Mouse (Mus musculus) kidney, postnatal 10 days (tissue): ENCODE measurements at regions not wholly inside any gene's neighbourhood (a gene's known extent, or its start where the extent isn't known, plus 50 kb on each side); places are given as distances from the start of the nearest gene placed in this dataset.

Experiments used
- DNase-seq: peaks from one replicate; pipeline ENCODE4 v3.0.0; 2021; ENCODE audit warnings: mixed read lengths

DNA sequence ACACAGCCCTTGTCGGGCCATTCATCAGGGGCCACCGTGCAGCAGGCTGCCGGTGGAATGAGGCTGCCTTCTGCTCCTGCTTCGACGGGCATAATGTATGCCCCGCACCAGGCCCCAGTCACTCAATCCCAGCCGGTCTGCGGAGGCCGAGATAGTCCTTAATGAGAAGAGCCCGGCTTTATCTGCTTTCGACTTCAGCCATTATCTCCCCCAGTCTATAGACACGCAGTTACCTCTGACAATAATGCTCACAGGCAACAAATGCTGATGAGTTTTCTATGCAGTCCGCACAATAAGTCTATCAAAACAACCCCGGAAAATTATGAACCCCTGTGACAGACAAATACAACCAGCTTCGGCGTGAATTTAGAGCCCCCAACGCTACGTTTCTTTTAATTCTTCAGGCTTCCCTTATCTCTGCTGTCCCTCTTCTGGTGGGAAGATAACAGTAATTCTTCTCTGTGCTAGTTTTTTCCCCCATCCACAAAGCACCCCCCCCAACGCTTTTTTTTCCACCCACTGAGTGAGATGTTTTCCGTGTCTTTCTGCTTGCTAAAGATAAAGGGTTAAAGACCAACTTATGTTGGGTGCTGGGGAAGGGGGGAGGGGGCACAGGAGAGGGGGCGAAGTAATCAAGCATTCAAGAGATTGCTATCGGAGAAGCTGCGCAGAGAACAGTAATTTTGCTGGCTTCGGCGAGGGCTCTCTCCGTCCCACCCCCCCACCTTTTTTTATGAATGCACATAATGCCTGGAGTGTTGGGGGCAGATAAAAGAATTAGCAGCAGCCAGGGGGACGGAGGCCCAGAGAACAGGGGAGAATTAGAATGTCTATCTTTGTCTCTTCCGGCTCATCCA is 117.8 kb downstream of the Mrm1 start:
- DNase-seq = no peak

DNA sequence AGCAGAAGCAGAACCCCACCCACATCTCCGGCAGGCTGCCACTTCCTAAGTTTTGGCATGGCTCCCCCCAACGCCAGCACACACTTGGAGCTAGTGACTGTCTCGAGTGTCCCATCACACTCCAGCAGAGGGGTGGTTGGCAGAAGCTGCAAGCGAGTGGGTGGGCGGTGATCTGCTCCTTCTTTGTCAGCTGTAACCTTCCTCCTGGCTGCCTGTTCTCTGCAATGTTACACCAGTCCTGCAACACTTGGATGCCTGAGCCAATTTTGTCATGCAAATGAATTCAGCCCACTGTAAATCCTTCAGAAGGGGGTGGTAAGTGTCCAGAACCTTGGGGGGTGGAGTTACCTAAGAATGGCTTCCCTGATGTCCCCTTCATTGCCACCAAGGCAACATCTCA is 121.8 kb downstream of the Mrm1 start:
- no peak for DNase-seq

DNA sequence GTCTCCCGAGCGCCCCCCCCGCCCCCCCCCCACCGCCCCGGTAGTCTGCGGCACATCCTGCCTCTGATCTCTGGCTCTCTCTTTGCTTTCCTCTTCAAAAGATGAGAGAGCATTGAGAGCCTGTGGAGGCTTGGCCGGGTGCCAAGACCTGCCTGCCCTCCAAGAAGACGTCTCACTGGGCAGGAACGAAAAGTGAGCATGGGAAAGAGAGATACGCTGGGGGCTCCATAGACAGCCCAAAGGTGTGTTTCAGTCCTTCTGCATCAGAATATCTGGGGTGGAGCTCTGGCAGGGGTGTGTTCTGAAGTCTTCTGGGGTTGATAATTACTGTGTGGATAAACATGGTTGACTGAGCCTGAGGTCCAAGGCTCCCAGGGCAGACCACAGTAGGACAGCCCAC is 126.7 kb downstream of the Mrm1 start:
- peak; percentile 22 for DNase-seq

DNA sequence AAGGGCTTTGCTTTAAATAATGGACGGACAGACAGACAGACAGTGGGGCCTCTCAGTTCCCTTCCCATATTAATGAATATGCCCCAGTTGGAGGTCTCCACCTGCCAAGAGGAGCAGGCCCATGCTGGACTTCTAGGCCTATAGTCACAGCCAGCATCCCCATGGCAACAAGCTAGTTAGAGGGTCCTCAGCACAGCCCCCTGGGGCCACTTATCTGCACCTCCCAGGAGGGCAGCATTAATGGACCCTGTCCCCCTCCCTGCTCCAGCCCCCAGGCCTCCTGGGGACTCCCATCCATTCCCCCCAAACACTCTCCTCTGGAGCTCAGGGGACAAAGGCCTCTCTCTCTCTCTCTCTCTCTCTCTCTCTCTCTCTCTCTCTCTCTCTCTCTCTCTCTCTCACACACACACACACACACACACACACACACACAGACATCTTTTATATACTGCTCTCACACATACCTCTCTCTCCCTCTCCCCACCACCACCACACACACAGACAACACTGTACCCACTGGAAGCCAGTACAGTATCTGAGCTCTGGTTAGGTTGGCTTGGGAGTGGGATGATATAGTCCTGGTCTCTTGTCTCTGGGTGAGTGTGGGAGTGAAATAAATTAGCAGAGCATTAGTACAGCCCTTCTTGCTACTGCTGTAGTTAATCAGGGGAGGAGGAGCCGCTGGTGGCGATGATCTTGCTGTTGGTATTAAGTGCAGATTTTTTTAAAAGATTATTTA is 127.7 kb downstream of the Mrm1 start:
- DNase-seq = no peak

DNA sequence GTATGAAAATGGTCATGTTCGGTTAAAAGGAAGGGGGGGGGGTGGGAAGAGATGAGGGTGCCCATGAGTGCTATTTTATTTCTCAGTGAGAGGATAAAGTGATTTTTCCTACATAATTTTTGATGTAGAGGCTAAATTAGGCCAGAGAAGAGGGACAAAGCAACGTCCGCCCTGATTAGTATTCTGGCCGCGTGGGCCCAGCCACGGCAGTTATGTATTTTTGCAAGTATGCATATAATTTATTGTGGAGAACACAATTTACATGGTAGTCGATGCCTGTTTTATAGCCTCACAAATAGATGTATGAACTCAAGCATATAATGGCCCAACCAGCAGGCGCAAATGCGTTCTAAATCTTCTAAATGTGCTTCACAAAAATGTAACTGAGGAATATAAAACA is 132.8 kb downstream of the Mrm1 start:
- DNase-seq = no peak

DNA sequence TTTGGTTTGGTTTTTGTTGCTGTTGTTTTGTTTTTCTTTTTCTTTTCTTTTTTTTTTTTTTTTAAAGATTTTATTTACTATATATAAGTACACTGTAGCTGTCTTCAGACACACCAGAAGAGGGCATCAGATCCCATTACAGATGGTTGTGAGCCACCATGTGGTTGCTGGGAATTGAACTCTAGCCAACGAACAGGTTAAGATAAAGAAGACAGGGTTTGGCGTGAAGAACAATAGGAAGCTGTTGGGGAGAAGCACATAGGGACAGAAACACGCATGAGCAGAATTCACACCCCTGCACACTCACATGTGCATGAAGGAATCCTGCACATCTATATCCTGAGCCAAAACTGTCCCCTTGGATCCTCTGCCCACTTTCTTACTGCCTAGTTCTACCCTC is 135.0 kb downstream of the Mrm1 start:
- no peak for DNase-seq

- no peak for DNase-seq
Observed at GRCm38 (mm10) chr11:84682931-84683330, 136.4 kb downstream of the Mrm1 start.

- DNase-seq = no peak
Observed at GRCm38 (mm10) chr11:84676377-84677078, 142.8 kb downstream of the Mrm1 start.

DNA sequence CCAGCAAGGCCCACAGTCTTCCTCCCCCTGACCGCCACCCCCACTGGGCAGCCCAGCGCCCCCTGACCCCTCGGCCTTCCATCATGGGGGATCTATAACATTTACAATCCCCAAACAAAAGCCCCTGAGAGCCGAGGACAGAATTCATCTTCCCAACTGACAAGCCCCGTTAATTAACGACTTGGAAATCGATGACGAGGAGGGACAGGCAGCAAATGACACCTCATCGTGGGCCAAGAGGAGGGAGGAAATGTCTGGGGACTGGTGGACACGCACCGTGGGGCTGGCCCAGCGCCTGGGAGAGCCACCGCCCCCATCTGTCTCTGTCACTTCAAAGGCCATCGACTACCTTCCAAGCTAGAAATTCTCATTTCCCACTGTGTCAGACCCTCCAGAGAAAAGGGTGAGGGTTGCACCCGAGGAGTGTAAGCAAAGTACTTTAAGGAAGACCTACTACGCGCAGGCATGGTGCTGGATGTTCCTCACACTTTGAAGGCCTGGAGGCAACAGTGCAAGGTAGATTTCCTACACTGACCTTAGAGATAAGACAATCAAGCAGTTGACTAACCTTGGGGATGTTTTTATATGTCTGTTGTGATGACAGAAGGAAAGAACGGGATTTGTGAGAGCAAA is 146.4 kb downstream of the Mrm1 start:
- DNase-seq = no peak

DNA sequence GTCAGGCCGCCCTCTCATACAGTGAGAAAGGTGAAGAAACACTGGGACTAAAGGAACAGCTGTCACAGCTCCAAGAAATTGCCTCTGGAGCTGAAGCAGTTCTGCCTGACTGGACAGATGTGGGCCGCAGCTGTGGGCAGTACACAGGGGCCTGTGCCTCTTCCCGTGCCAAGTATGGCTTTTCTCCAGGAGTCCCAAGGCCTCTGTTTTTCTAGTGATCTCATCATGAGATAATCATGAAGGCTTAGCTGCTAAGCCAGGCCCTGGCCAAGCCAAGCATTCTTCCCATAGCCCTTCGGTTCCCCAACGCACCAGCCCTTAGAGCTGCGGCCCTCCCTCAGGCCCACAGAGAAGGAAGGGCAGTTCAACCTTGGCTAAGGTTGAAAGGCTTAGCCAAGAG is 146.2 kb upstream of the Lhx1 start:
- DNase-seq = no peak

DNA sequence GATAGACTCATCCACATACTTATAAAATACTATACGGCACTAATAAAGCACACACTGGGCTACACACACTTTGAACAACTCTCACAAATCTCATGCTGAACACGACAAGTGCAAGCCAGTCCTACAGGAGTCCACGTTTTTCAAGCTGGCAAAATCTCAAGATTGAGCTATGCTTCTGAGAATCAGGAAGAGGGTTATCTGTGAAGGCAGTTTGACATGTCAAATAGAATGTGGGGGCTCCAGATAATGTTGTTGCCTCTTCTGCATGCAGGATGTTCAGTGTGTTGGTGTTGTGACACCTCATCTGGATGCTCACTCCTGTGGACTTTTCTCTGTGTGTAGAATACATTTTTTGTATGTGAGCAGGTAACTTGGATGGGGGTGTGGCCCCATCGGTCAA is 142.4 kb upstream of the Lhx1 start:
- DNase-seq = no peak

GRCm38 (mm10) chr11:84664258-84664657 is 138.9 kb upstream of the Lhx1 start:
- no peak for DNase-seq

- DNase-seq = peak; percentile 87
Observed at GRCm38 (mm10) chr11:84661981-84662380, 136.6 kb upstream of the Lhx1 start.

DNA sequence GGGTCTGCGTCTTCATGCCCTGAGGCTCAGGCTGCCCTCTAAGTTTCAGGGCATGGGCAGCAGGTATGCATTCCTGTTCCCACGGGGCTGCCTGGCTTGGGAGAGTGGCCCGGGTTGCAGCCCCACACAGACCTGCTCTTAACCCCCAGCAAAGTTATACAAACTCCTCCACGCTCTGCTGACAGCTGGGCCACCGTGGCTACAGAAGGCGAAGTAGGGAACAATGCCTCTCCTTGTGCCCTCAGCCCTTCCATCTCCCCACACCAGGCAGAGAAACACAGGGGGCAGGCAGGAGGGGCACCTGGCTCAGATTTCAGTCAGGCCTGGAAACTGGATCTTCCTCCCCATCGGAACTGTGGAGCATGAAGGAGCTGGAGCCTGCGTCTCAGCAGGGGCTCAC is 135.5 kb upstream of the Lhx1 start:
- DNase-seq = no peak

GRCm38 (mm10) chr11:84659370-84659937 is 134.1 kb upstream of the Lhx1 start:
- DNase-seq = no peak

DNA sequence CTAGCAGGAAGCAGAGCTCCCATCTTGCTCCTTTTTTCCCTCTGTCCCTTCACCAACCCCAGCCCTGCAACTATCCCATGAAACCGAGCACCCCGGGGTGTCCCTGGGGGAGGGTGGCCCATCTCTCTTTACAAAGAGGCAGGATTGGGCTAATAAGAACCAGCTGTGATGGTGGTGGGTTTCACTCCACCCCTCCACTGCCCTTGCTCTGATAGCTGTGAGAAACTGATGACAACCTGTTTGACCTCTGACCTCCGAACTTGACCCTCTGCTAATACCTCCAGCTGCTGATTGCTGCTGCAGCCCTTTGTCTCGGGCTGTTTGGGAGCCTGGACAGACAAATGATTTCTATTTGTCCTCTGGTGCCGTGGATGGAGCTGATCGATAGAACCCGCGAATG is 128.1 kb upstream of the Lhx1 start:
- no peak for DNase-seq

GRCm38 (mm10) chr11:84648899-84649298 is 123.6 kb upstream of the Lhx1 start:
- DNase-seq = no peak

GRCm38 (mm10) chr11:84647104-84647503 is 121.8 kb upstream of the Lhx1 start:
- no peak for DNase-seq

GRCm38 (mm10) chr11:84643107-84643372 is 117.7 kb upstream of the Lhx1 start:
- no peak for DNase-seq

DNA sequence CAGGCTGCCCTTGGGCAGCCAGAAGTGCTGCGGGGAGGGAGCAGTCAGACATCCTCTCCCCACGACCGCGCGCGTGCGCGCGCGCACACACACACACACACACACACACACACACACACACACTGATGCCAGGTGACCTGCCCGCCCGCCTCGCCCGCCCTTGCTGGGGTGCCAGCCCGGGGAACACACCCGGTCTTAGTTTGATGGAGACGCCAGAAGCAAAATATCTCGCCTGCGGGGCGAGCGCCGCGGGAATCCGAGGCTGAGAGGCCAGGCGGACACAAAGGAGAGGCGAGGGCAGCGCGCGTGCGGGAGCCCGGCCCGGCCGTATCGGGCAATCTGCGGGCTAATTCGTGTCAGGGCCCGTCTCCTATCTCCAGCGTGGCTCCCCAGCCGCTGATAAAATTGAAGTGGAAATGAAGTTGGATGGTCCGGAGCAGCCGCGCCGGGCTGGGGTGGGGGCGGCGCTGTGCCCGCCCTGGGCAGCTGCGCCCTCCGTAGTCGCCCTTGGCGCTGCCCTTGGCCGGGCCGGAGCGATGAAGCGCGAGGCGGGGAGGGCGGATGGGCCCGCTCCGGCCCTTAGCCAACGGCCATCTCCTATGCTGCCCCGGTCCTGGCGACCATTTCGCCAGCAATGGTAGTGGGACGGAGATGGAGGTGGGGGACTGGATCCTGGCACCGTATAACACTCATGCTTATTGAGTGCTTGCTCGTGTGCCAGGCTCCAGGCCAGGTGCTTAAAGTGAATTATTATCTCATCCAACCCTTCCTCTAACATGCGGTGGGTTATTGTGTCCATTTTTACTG is 117.2 kb upstream of the Lhx1 start:
- DNase-seq = peak; percentile 31

- no peak for DNase-seq
Observed at GRCm38 (mm10) chr11:84641601-84642000, 116.3 kb upstream of the Lhx1 start.

DNA sequence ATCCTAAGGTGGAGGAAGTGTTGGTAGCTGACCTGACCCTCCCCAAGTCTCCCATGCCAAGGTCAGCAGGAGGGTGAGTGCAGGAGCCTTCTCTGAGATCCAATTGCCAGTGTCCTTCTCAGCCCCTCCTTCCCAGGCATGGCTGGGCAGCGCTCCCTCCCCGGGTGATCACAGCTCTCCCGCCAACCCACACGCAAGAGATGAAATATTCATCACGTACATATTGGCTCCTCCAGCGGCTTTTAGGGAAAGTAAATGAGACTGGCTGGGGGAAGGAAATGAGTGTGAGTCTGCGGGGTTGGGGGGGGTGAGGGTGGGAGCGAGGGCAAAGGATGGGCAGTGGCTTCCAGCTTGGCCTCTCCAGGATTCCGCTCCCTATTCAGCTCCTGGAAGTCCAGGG is 113.0 kb upstream of the Lhx1 start:
- DNase-seq = no peak
